Mouse (Mus musculus) thymus, postnatal 25 days (tissue): ENCODE results near the gene Crygn.
A peak's percentile ranks its signal among the peaks of the same experiment; 100 is the strongest.
"Not testable (repeated sequence)": the region's sequence is repeated elsewhere in the genome, so short reads cannot be mapped to it uniquely, and the experiment has no call there.

Experiments
- DNase-seq: peaks from one replicate; pipeline ENCODE4 v3.0.0; 2022

Crygn gene

GRCm38 (mm10) chr5:24757816-24758215, at the start of gene Crygn:
TSS of gene Crygn (minus strand) at chr5:24758008.
- DNase-seq = no peak

DNA sequence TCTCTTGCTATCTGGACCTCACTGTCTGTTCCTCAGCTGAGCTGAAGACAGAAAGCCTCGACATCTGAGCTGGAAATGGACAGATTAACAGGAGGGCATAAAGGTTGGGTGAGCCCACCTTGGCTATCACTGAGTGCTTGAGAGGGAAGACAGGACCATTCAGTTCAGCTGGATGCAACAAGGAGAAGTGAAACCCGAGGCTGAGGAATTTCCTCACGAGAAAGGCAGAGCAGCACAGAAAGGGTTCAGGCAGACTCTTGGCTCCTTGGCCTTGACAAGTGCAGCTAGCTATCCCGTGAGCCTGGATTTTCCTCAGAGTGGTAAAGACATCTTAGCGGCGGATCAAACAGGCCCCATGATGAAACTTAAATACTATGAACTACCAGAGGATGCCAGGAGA, 47.4 kb upstream of the Crygn start:
- no peak for DNase-seq

DNA sequence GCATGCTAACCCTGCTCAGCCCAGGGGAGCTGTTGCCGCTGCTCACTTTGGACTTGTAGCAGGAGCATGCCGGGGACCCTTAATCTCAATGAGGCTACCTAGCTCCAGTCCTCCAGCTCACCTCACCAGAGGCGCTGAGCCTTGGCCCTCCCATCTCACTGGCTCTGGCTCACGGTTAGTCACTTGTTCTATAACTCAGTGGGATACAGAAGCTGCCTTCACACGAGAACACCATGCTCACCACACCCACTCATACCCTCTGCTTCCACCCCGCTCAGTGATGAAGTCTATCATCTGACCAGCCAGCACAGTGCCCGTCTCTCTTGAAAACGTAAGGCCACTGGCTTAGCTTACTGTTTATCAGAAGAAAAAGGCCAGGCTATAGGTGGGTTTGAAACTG, 46.9 kb upstream of the Crygn start:
- no peak for DNase-seq

- DNase-seq = no peak
Measured at GRCm38 (mm10) chr5:24801841-24802624, 44.2 kb upstream of the Crygn start.

DNA sequence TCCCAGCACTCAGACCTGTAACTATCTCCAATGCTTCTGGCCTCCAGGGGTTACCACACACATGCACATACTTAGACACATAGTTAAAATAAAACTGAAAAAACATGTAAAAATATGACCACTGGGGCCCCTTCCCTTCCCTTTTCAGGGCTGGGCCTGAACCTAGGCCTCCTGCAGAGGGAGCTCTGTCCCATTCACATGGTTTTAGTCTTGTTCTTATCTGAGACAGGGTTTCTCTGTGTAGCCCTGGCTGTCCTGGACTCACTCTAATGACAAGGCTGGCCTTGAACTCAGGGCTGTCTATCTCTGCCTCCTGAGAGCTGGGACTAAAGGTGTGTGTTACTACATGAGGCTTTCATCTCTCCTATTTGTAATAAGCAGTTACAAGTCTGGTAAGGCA, 42.6 kb upstream of the Crygn start:
- peak; percentile 17 for DNase-seq

GRCm38 (mm10) chr5:24798639-24799038, 40.8 kb upstream of the Crygn start:
- no peak for DNase-seq

GRCm38 (mm10) chr5:24797858-24798257, 40.0 kb upstream of the Crygn start:
- no peak for DNase-seq

DNA sequence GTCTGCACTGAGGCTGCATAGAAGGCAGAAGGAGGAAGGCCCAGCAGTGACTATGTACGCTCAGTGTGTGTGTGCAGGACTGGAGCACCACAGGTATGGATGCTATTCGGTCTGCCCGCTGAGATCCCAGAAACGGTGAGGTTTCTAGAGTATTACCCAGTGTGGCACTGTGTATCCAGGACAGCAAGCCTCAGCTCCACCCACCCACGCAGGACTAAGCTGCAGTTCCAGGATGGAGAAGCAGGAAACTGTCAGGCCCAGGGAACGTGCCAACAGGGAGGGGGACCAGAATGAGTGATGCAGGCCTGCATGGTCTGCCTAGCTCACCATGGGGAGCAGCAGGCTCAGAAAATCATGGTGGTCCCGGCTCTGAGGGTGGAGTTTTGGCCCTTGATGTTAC, 35.2 kb upstream of the Crygn start:
- DNase-seq = no peak

GRCm38 (mm10) chr5:24782957-24783356, 25.1 kb upstream of the Crygn start:
- no peak for DNase-seq

GRCm38 (mm10) chr5:24781048-24781447, 23.2 kb upstream of the Crygn start:
- DNase-seq = no peak

DNA sequence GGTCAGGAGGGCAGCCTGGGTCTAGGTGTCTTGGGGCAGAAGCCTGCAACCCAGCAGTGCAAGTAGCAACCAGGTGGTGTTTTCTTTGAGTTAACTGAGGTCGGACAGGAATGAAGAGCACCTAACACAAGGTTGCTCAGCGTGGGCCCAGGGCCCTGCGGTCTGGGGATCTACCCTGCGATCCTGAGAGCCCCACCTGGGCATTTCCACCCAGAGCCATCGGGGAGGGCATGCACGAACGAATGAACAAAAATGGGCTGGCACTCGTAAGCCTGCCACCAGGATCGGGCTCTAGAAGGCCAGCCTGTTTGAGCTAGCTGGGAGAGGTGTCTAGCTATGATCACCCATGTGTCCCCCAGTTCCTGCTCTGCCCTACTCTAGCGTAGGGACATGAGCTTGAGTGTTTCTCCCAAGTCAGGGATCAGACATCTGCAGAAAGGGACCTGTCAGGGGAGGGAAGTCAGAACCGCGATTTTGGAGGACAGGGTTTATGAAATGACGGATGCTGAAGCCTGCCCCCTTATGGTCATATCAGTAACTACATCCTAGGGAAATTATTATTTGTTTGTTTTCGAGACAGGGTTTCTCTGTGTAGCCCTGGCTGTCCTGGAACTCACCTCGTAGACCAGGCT, 22.2 kb upstream of the Crygn start:
- peak; percentile 18 for DNase-seq

DNA sequence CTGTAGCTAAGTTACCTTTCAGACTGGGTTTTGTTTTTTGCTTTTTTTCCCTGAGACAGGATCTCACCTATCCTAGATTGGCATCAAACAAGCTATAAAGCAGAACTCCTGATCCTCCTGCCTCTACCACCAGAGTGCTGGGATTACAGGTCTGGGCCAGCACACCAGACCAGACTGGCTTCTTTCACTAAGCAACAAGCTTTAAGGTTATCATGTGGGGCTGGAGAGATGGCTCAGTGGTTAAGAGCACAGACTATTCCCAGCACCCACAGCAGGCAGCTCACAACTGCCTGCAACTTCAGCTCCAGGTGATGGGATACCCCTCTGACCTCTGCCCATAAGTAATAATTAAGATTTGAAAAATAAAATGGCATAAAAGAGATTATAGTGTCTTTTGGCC, 21.5 kb upstream of the Crygn start:
- no peak for DNase-seq

GRCm38 (mm10) chr5:24778843-24779140, 21.0 kb upstream of the Crygn start:
- no peak for DNase-seq

- no peak for DNase-seq
Measured at GRCm38 (mm10) chr5:24778082-24778842, 20.5 kb upstream of the Crygn start.

GRCm38 (mm10) chr5:24776681-24777080, 18.9 kb upstream of the Crygn start:
- DNase-seq = peak; percentile 42

DNA sequence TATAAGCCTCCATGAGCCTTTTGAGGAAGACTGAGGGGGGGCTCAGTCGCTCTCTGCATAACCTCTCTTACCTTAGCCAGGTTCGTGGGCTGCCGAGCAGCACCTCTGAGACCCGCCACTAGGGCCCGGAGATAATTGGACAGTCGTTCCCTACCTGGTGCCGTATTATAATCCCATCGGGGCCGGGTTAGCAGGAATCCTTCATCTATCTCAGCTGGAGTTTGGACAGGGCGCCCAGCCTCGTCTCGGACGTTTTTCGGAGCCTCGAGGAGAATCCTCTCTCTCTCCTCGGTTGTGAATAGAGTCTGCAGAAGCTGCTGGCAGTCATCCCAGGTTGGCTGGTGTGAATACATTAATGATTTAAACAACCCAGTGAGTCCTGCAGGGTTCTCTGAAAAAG, 16.7 kb upstream of the Crygn start:
- not testable (repeated sequence) for DNase-seq

DNA sequence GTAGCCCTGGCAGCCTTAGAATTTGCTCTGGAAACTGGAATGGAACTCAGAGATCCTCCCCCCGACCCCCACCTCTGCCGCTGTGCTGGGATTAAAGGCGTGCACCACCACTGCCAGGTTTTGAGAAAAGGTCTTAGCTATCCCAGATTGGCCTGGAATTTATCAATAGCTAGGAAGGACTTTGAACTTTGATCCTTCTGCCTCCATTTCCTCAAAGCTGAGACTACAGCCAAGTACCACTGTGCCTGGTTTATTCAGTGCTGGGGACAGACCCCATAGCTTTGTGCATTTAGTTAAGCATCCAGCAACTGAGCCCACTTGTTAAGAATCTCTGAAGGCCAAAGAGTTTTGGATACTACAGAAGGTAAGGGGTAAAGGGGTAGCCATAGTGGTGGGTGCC, 877 bp downstream of the Crygn start:
- DNase-seq = no peak

GRCm38 (mm10) chr5:24752175-24752498, 5.7 kb downstream of the Crygn start:
- no peak for DNase-seq

DNA sequence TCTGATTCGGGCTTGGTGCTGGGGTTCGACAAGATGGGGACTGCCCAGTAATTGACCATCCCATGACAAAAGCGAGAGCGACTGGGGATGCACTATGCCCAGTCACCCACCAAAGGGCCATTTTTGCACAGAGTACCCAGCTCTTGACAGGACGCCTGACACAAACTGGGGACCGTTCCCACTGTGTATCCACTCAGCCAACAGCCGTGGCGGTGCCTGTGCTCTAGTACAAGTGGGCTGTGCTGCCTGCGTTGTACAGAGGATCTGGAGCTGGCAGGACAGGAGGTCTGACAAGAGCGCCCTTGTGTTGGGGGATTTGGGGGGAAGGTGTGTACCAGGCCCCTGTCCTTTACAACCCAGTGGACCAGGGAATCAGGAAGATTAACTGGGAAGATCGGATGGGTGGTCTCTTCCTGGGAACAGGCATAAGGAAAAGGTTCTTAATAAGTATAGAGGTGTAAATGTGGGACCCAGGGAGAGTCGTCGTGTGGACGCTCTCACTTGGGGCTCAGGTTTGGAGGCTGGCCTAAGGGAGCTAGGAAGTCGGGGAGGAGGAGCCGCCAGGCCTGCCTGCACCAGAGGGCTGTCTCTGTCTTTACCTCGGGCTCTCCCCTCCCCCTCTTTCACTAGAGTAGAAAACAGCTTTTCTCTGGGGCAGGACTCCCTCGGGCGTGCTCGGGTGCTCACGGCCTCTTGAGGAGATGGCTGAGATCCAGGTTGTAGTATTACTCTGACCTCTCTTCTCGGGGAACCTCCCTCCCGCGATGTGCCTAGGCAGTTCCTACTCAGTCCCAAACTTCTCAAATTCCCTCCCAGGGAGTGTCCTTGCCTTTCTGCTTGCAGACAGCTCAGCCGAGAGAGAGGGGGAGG, 6.3 kb downstream of the Crygn start:
- peak; percentile 68 for DNase-seq

- DNase-seq = peak; percentile 91
Measured at GRCm38 (mm10) chr5:24750321-24751304, 7.2 kb downstream of the Crygn start.

DNA sequence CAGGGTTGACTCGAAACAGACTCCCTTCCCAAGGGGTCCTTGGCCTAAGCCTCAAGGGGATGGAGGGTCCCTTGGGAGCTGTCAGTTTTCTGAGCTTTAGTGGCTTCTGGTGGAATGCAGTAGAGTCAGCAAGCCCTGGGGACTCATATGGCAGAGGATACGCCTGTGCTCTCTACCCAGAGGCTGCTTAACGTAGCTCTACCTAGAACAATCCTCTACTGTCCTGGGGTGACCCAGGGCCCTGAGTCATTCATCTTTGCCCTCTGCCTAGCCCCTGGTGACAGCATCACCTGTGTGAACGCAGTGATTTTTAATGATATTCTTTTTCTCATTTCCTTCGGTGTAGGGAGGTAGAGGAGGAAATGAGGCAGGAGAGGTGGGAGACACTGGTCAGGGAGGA, 8.1 kb downstream of the Crygn start:
- no peak for DNase-seq

- DNase-seq = no peak
Measured at GRCm38 (mm10) chr5:24747533-24747932, 10.3 kb downstream of the Crygn start.
